Mouse (Mus musculus): ENCODE results near the gene Srpr. TPM values are rescaled to one million over a fixed set of nuclear protein-coding genes. Genes with fewer than 3 reads are reported as not detected.
A peak's percentile ranks its signal among the peaks of the same experiment; 100 is the strongest.

Srpr gene
- polyA plus RNA-seq, 1 experiment from 2014 or later: 98.7 TPM

DNA sequence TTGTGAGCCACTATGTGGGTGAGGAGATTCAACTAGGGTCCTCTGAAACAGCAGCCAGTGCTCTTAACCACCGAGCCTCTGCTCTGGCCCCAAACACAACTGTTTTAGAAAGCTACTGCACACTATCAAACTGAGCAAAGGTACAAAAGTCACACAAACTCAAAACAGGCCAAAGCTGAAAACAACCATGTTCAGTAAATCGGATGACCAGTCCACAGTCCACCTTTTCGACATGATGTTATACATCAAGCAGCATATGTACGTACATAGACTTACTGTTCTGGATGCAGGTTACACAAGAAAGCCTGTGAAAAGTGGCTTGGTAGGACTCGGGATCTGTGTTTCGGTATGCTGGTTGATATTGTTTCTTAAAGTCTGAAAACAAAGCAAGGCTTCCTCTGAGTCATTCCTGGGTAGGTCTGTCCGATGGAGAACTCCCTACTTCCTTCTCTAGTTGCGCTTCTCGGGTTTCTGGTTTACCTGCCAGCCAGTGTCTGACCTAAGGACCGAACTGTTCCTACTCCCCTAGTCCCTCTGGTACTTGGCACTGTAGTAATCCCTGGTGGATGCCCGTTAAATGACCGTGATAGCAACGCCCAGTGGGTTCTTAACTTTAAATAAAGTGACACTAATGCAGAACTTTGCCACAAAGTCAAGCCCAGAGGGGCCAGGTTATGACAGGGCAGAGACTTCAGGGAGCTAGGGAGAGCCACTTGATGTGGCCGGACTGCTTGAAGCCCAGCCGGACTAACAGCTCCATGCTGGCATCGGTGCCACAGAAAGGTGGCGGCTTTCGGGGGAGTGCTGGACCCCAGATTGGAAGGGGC, 817 bp upstream of the Srpr start:
- H3K4me2 ChIP-seq: peak overlapping the region; percentile 93
- 24% methylated on average over 18 of the region's 18 CpGs for WGBS
- no peak for DNase-seq (ENCODE audit: low spot score)
- no peaks in the 10 kb centered on the region for H3K27me3 ChIP-seq (replicated peaks; ENCODE audit: control insufficient read depth, insufficient read depth, low read length)
- H3K27ac ChIP-seq (ENCODE audit: low read depth, low read length): peak overlapping the region; percentile 26
- no peaks in the 10 kb centered on the region for H3K36me3 ChIP-seq (ENCODE audit: control insufficient read depth, insufficient read depth, low read length)
- peak overlapping the region; percentile 79 for H3K4me3 ChIP-seq (ENCODE audit: low read depth, low read length)
- H3K4me1 ChIP-seq (replicated peaks; ENCODE audit: control insufficient read depth, insufficient read depth, low read length): peaks cover 18% of the 10 kb centered on the region
- H3K9ac ChIP-seq (ENCODE audit: low read depth, low read length): peak overlapping the region; percentile 82
- ATAC-seq (replicated peaks; ENCODE audit: low FRiP score): peak; percentile 30; the same call in 1 of the 2 replicates
- H3K9me3 ChIP-seq (ENCODE audit: control insufficient read depth, low read length): no peaks in the 10 kb centered on the region

DNA sequence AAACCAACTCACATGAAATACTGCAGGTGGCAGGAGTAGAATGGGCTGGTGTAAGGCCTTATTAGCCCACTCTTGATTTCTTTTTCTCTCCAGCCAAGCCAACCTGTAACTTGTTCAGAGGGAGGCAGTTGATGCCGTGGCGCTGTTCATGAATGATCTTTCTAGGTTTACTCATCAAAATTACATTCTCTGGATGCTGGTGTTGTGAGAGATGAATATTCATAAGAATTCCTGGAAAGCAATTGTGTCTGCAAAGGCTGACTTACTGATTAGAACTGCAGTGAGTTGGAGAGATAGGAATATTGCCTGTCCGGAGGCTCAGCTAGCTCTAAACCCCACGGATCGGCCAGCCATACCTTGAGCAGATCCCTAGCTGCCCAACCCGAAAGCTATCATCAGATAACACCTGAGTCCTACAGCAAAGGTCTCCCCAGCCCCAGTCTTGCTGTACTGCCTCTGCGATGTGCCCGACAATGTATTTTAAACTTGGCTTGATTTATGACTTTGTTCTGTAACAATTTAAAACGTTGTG, 620 bp downstream of the Srpr start:
- peak overlapping the region; percentile 93 for H3K4me2 ChIP-seq
- peak overlapping the region; percentile 82 for H3K9ac ChIP-seq (ENCODE audit: low read depth, low read length)
- H3K27me3 ChIP-seq (replicated peaks; ENCODE audit: control insufficient read depth, insufficient read depth, low read length): no peaks in the 10 kb centered on the region
- H3K27ac ChIP-seq (ENCODE audit: low read depth, low read length): peak overlapping the region; percentile 26; the same call in 1 of the 2 replicates
- H3K4me1 ChIP-seq (replicated peaks; ENCODE audit: control insufficient read depth, insufficient read depth, low read length): peaks cover 18% of the 10 kb centered on the region
- 30% methylated on average over 9 of the region's 9 CpGs for WGBS
- ATAC-seq (replicated peaks; ENCODE audit: low FRiP score) (peak; percentile 62), DNase-seq (ENCODE audit: low spot score) (no peak)
- H3K36me3 ChIP-seq (ENCODE audit: control insufficient read depth, insufficient read depth, low read length): peaks cover 7% of the 10 kb centered on the region; the same call in 1 of the 2 replicates
- no peaks in the 10 kb centered on the region for H3K9me3 ChIP-seq (ENCODE audit: control insufficient read depth, low read length)
- peak overlapping the region; percentile 79 for H3K4me3 ChIP-seq (ENCODE audit: low read depth, low read length)

DNA sequence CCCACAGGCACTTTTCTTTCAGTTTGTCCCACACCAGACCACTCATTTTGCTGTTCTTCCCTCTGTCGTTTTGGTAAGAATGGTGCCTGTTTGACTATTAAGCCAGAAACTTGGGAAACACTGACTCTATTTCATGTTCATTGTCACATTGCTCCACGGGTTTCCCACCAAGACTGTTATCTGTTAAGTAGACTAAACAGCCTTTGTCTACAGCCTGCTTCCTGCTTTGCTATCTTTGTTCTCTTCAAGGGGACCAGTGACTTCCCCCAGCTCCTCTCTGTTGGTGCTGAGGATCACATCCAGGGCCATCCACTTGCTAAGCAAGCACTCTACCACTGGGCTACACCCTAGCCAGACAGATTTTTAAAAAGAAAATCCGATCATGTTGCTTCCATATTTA, 3.6 kb downstream of the Srpr start:
- H3K4me3 ChIP-seq (ENCODE audit: low read depth, low read length): no peak overlapping the region
- ATAC-seq (replicated peaks; ENCODE audit: low FRiP score): no peak
- no peak overlapping the region for H3K27ac ChIP-seq (ENCODE audit: low read depth, low read length)
- no peaks in the 10 kb centered on the region for H3K27me3 ChIP-seq (replicated peaks; ENCODE audit: control insufficient read depth, insufficient read depth, low read length)
- no peak for DNase-seq (ENCODE audit: low spot score)
- WGBS: 36% methylated on average over 3 of the region's 3 CpGs
- peaks cover 18% of the 10 kb centered on the region for H3K4me1 ChIP-seq (replicated peaks; ENCODE audit: control insufficient read depth, insufficient read depth, low read length)
- H3K9me3 ChIP-seq (ENCODE audit: control insufficient read depth, low read length): no peaks in the 10 kb centered on the region
- H3K4me2 ChIP-seq: no peak overlapping the region
- H3K9ac ChIP-seq (ENCODE audit: low read depth, low read length): no peak overlapping the region
- H3K36me3 ChIP-seq (ENCODE audit: control insufficient read depth, insufficient read depth, low read length): peaks cover 22% of the 10 kb centered on the region

DNA sequence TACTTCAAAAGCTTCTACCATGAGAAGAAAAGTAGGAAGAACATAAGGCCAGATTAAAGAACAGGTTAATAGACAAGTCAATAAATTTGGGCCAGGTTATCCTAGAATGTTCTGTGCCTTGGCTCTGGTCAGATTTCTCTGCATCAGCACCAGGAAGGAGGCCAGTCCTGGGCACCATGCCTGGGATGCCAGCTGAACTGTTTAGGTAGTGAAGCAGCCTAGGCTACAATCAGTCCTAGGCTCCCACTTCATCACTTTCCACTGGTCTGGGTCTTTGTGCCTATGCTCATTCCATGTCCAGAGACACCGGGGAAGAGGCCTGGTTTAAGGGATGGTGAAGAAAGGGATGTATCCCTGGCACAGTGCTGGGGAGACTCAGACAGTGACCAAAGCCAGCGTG, 4.4 kb downstream of the Srpr start:
- no peaks in the 10 kb centered on the region for H3K9me3 ChIP-seq (ENCODE audit: control insufficient read depth, low read length)
- WGBS: 90% methylated on average over 2 of the region's 2 CpGs
- ATAC-seq (replicated peaks; ENCODE audit: low FRiP score) (no peak), DNase-seq (ENCODE audit: low spot score) (no peak)
- H3K27me3 ChIP-seq (replicated peaks; ENCODE audit: control insufficient read depth, insufficient read depth, low read length): no peaks in the 10 kb centered on the region
- H3K4me1 ChIP-seq (replicated peaks; ENCODE audit: control insufficient read depth, insufficient read depth, low read length): peaks cover 13% of the 10 kb centered on the region
- H3K36me3 ChIP-seq (ENCODE audit: control insufficient read depth, insufficient read depth, low read length): peaks cover 22% of the 10 kb centered on the region
- no peak overlapping the region for H3K27ac ChIP-seq (ENCODE audit: low read depth, low read length)
- no peak overlapping the region for H3K9ac ChIP-seq (ENCODE audit: low read depth, low read length)
- no peak overlapping the region for H3K4me2 ChIP-seq
- H3K4me3 ChIP-seq (ENCODE audit: low read depth, low read length): no peak overlapping the region

DNA sequence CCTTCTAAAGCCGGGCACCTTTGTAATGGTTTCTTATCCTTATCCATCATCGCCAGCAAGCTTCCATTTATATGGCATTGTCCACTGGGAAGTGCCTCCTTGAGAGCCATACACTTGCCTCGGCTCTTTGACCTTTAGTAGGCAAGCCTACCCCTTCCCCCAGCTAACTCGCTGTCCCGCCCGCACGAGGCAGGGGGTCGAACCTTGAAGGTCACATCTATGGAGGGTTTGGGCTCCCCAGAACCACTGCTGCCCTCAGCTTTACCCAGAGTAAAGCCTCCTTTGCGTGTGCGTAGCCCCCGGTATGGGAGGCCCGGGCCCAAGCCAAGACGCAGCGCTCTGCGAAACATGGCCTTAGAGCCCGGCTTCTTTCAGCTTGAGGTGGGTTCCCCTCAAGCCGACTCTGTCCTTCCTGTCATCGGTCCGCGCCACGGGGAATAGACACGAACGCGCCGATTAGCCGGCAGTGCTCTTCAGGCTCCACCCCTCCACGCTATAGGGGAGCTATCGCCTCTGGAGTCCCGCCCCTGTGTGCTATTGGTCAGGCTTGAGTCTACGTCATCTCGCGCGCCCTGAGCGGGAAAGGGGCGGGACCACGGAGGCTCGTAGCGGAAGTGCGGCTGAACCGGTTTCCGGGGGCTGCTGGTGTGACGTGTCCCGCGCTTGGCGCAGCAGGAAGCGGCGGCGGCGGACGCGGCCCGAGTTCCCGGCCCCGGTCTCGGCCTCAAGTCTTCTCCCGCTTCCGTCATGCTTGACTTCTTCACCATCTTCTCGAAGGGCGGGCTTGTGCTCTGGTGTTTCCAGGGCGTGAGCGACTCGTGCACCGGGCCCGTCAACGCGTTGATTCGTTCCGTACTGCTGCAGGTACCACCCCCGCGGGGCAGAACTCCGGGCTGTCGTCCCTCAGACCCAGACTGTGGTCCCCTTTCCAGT, 10.8 kb downstream of the Srpr start, which contains the start of gene Foxred1:
Foxred1 (minus strand) TSS at position 514 of the 933 bp plus-strand sequence.
- H3K27me3 ChIP-seq (replicated peaks; ENCODE audit: control insufficient read depth, insufficient read depth, low read length): no peaks in the 10 kb centered on the region
- H3K4me1 ChIP-seq (replicated peaks; ENCODE audit: control insufficient read depth, insufficient read depth, low read length): 0 out of 2 replicates have a peak, but pooled peaks cover 4% of the 10 kb centered on the region
- H3K27ac ChIP-seq (ENCODE audit: low read depth, low read length): peak within 1 kb of the TSS; percentile 71
- H3K9ac ChIP-seq (ENCODE audit: low read depth, low read length): peak within 1 kb of the TSS; percentile 83
- WGBS: 1% methylated on average over 72 of the region's 72 CpGs
- ATAC-seq (replicated peaks; ENCODE audit: low FRiP score): peak; percentile 99
- DNase-seq (ENCODE audit: low spot score): peak; percentile 98
- peaks cover 42% of the 10 kb centered on the region for H3K36me3 ChIP-seq (ENCODE audit: control insufficient read depth, insufficient read depth, low read length)
- peak within 1 kb of the TSS; percentile 91 for H3K4me2 ChIP-seq
- H3K4me3 ChIP-seq (ENCODE audit: low read depth, low read length): peak within 1 kb of the TSS; percentile 94
- no peaks in the 10 kb centered on the region for H3K9me3 ChIP-seq (ENCODE audit: control insufficient read depth, low read length)

DNA sequence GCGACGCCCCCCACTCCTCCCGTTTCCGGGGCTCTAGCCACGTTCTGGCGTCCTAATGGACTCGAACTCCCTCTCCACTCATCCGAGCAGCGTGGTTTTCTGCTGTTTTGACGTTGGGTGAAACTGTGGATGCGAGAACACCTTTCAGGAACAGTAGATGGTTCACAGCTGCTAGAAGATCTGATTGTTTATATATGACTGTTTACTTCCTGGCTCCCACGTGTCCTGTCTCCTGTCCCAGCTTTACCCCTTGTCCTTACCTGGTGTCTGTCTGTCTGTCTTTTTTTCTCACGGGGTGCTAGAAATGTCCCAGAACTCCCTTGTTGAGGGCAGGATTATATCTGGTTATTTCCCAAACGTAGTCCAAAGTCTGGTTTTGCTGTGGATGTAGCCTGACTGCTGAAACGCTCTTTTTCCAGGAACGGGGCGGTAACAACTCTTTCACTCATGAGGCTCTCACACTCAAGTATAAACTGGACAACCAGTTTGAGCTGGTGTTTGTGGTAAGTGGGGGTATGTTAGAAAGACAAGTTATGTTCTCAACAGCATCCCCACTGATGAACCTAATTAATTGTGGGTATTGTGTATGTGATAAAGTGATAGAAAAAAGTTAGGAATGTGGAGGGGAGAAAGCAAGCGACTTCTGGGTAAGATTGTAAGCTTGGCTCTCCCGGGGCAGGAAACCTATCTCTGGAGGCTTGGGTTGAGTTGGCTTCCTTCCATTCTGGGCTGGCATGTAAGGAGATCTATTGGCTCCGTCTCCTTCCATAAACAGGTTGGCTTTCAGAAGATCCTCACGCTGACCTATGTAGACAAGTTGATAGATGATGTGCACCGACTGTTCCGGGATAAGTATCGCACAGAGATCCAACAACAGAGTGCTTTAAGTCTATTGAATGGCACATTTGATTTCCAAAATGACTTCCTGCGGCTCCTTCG, 11.9 kb downstream of the Srpr start:
- DNase-seq (ENCODE audit: low spot score) (no peak), ATAC-seq (replicated peaks; ENCODE audit: low FRiP score) (peak; percentile 1; the same call in 1 of the 2 replicates)
- 32% methylated on average over 26 of the region's 26 CpGs for WGBS
- Histone ChIP-seq H3K4me1 (replicated peaks; ENCODE audit: control insufficient read depth, insufficient read depth, low read length) (0 out of 2 replicates have a peak, but pooled peaks cover 4% of the 10 kb centered on the region), H3K9me3 (ENCODE audit: control insufficient read depth, low read length) (no peaks in the 10 kb centered on the region), H3K27me3 (replicated peaks; ENCODE audit: control insufficient read depth, insufficient read depth, low read length) (no peaks in the 10 kb centered on the region), H3K36me3 (ENCODE audit: control insufficient read depth, insufficient read depth, low read length) (peaks cover 32% of the 10 kb centered on the region), H3K4me3 (ENCODE audit: low read depth, low read length) (peak overlapping the region; percentile 94), H3K4me2 (peak overlapping the region; percentile 67), H3K27ac (ENCODE audit: low read depth, low read length) (peak overlapping the region; percentile 71), H3K9ac (ENCODE audit: low read depth, low read length) (peak overlapping the region; percentile 83)

DNA sequence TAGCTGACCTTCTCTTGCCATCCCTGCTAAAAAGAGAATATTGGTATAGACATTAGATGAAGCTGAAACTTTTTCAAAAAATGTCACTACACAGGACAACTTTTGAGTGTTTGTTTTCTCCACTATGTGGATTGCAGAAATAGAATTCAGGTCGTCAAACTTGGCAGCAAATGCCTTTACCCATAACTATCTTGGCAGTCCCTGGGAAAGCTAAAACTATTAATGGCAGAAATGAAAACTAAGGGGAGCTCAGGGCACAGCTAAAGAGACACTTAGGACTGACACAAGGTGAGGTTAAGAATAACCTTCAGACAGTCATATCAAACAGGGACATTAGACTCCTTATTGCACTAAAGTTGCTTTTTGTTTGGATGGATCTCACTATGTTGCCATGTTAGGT, 18.0 kb downstream of the Srpr start:
- Histone ChIP-seq H3K9me3 (ENCODE audit: control insufficient read depth, low read length) (no peaks in the 10 kb centered on the region), H3K9ac (ENCODE audit: low read depth, low read length) (no peak overlapping the region), H3K27ac (ENCODE audit: low read depth, low read length) (no peak overlapping the region), H3K27me3 (replicated peaks; ENCODE audit: control insufficient read depth, insufficient read depth, low read length) (no peaks in the 10 kb centered on the region), H3K4me1 (replicated peaks; ENCODE audit: control insufficient read depth, insufficient read depth, low read length) (no peaks in the 10 kb centered on the region), H3K4me3 (ENCODE audit: low read depth, low read length) (no peak overlapping the region), H3K36me3 (ENCODE audit: control insufficient read depth, insufficient read depth, low read length) (peaks cover 25% of the 10 kb centered on the region), H3K4me2 (no peak overlapping the region)
- no peak for ATAC-seq (replicated peaks; ENCODE audit: low FRiP score)
- DNase-seq (ENCODE audit: low spot score): no peak
- WGBS: 61% methylated on average over 1 of the region's 1 CpGs

All from liver, embryonic 11.5 days (tissue).